Mouse (Mus musculus): ENCODE results near the gene Acp6.

DNA sequence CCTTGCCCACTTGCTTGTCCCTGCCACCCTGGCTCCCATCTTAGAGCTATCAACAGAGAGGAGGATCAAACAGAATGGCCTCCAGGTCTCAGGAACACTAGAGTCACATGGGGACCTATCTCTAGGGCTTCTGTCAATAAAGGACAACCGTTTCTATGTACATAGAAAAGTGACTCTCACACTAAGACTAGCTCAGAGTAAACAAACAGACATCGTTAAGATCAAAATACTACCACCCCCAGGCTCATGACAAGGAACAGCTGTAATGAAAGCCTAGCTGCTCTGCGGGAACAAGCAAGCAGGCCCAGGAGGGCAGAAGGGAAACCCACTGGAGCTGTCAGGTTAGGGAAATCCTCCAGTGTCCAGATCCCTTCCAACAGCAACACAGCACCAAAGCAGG is 56.9 kb downstream of the Acp6 start:
- no peak for TF ChIP-seq GATA1 (IDR thresholded peaks at IDR 0.05; ENCODE audit: borderline replicate concordance, low read length)
- TF ChIP-seq FLI1 (IDR thresholded peaks at IDR 0.05; ENCODE audit: low read length), result no peak

Data from megakaryocyte, embryonic 14.5 days (primary cell).